Mouse (Mus musculus): ENCODE measurements around the gene Rrh.

GRCm38 (mm10) chr3:129835388-129835934 lies 13.1 kb upstream of the Rrh start, which contains the start of gene Cfi:
- TF ChIP-seq FLI1 (IDR thresholded peaks at IDR 0.05; ENCODE audit: low read length): no peak
- no peak for TF ChIP-seq GATA1 (IDR thresholded peaks at IDR 0.05; ENCODE audit: borderline replicate concordance, low read length)

Measured in megakaryocyte, embryonic 14.5 days (primary cell).